Mouse (Mus musculus) common myeloid progenitor, adult 5-6 weeks (primary cell): ENCODE data around the gene Zbed4. TPM values are rescaled to one million over a fixed set of nuclear protein-coding genes. Genes with fewer than 3 reads are reported as not detected.
A peak's percentile ranks its signal among the peaks of the same experiment; 100 is the strongest.
"Not testable (repeated sequence)": the region's sequence is repeated elsewhere in the genome, so short reads cannot be mapped to it uniquely, and the experiment has no call there.

ENCODE experiments used
- ATAC-seq: replicated peaks from 2 replicates; pipeline ENCODE4 v1.8.0; 2016; ENCODE audit warnings: low read depth, mild to moderate bottlenecking, moderate TSS enrichment, inconsistent platforms; ENCODE audit not compliant: poor library complexity, severe bottlenecking
- total RNA-seq: library from RNA; stranded (forward); fragments of 200-1000, 187-1606 nt; gene quantifications from 2 replicates; pipeline ENCODE4 v1.2.3, GENCODE M21; 2017

The Zbed4 gene
- total RNA-seq, 1 experiment from 2014 or later, result 56.9 TPM

GRCm38 (mm10) chr15:88800921-88801354, 49.5 kb downstream of the Zbed4 start:
- ATAC-seq, result no peak

GRCm38 (mm10) chr15:88801903-88802302, 50.4 kb downstream of the Zbed4 start:
- ATAC-seq, result no peak

GRCm38 (mm10) chr15:88802348-88802747, 50.9 kb downstream of the Zbed4 start:
- no peak for ATAC-seq

- ATAC-seq, result no peak
These were observed 56.7 kb downstream of the Zbed4 start for GRCm38 (mm10) chr15:88808121-88808520.

GRCm38 (mm10) chr15:88810369-88810768, 58.9 kb downstream of the Zbed4 start:
- ATAC-seq, result no peak

GRCm38 (mm10) chr15:88813262-88813661, 61.8 kb downstream of the Zbed4 start:
- no peak for ATAC-seq

- ATAC-seq, result not testable (repeated sequence)
These were observed 62.4 kb downstream of the Zbed4 start for GRCm38 (mm10) chr15:88813873-88814272.

GRCm38 (mm10) chr15:88814411-88815047, 63.1 kb downstream of the Zbed4 start:
- ATAC-seq, result no peak

GRCm38 (mm10) chr15:88815196-88815700, 63.8 kb downstream of the Zbed4 start:
- ATAC-seq, result peak; percentile 22

GRCm38 (mm10) chr15:88819026-88819905, 67.8 kb downstream of the Zbed4 start, which contains the start of the genes Alg12 and Creld2:
Gene Alg12 (minus strand): TSS chr15:88819318.
Gene Creld2 (plus strand): TSS chr15:88819646.
- ATAC-seq, result peak; percentile 91

- ATAC-seq, result no peak
These were observed 68.4 kb downstream of the Zbed4 start for GRCm38 (mm10) chr15:88819906-88820303.

- ATAC-seq, result no peak
These were observed 69.9 kb downstream of the Zbed4 start for GRCm38 (mm10) chr15:88821403-88821802.

- no peak for ATAC-seq
These were observed 71.1 kb downstream of the Zbed4 start for GRCm38 (mm10) chr15:88822513-88822912.

GRCm38 (mm10) chr15:88823376-88823775, 71.9 kb downstream of the Zbed4 start:
- ATAC-seq, result no peak

GRCm38 (mm10) chr15:88827466-88827865, 76.0 kb downstream of the Zbed4 start:
- ATAC-seq, result no peak

GRCm38 (mm10) chr15:88827991-88828799, 76.7 kb downstream of the Zbed4 start:
- peak; percentile 84 for ATAC-seq

GRCm38 (mm10) chr15:88828800-88829705, 77.6 kb downstream of the Zbed4 start:
- peak; percentile 92 for ATAC-seq

- no peak for ATAC-seq
These were observed 78.5 kb downstream of the Zbed4 start for GRCm38 (mm10) chr15:88829791-88830440.

- no peak for ATAC-seq
These were observed 79.2 kb downstream of the Zbed4 start for GRCm38 (mm10) chr15:88830696-88831095.
